Mouse (Mus musculus): Measurements from ENCODE around the gene Il19.

DNA sequence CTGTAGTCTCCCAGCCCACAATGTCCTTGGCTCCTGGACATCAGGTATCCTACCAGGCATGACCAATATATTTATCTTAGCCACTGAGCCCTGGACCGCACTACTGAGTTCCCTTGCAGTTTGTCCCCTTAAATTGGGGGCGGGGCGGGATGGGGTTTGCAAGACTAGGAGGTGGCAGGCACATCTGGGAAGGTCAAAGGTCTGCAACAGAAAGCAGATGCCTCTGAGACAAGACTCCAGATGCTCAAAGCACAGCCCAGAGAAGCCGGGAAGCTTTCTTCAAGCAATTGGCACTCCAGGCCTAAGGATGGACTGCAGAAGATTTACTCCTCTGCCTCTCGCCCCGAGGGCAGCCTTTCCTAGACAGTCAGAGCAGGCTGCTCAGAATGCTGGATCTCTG lies 3.6 kb downstream of the Il19 start:
- TF ChIP-seq POLR2A (IDR thresholded peaks at IDR 0.05; ENCODE audit: control insufficient read depth, low read depth, low read length), result no peak
- TF ChIP-seq CTCF (IDR thresholded peaks at IDR 0.05; ENCODE audit: control insufficient read depth, insufficient read depth, insufficient replicate concordance, low read depth, low read length), result no peak
